Mouse (Mus musculus) stomach, postnatal 0 days (tissue): ENCODE data around the gene Slx4ip. TPM values are rescaled to one million over a fixed set of nuclear protein-coding genes. Genes with fewer than 3 reads are reported as not detected.
A peak's percentile ranks its signal among the peaks of the same experiment; 100 is the strongest.

Experiments
- ATAC-seq: fragments of 200-750 bp; cut with Nextera tagmentation; 2 replicates; pipeline ENCODE4 v1.8.0; 2017; ENCODE audit not compliant: low FRiP score, low TSS enrichment
- DNase-seq: peaks from one replicate; pipeline ENCODE4 v3.0.0-alpha.2; 2016; ENCODE audit warnings: low spot score
- H3K27ac ChIP-seq: fragments of 300-500 bp; sonication (generic); replicated peaks from 2 replicates; pipeline ENCODE4 v1.5.1; 2014; ENCODE audit warnings: mild to moderate bottlenecking, control low read depth
- H3K27me3 ChIP-seq: fragments of 300-500 bp; sonication (generic); 2 replicates; pipeline ENCODE4 v1.6.1; 2014; ENCODE audit warnings: low read length; ENCODE audit not compliant: control insufficient read depth, insufficient read depth
- H3K36me3 ChIP-seq: fragments of 300-500 bp; sonication (generic); 2 replicates; pipeline ENCODE4 v1.6.1; 2014; ENCODE audit warnings: low read length, mixed read lengths; ENCODE audit not compliant: control insufficient read depth, insufficient read depth
- H3K4me1 ChIP-seq: fragments of 300-500 bp; sonication (generic); replicated peaks from 2 replicates; pipeline ENCODE4 v1.6.1; 2014; ENCODE audit warnings: antibody characterized with exemption; ENCODE audit not compliant: control insufficient read depth, insufficient read depth
- H3K4me2 ChIP-seq: fragments of 300-500 bp; sonication (generic); replicated peaks from 2 replicates; pipeline ENCODE4 v1.6.1; 2014; ENCODE audit warnings: low read depth, mild to moderate bottlenecking, control low read depth, moderate library complexity
- H3K4me3 ChIP-seq: fragments of 300-500 bp; sonication (generic); 2 replicates; pipeline ENCODE4 v1.5.1; 2014; ENCODE audit warnings: low read depth, low read length, control low read depth
- H3K9ac ChIP-seq: fragments of 300-500 bp; sonication (generic); 2 replicates; pipeline ENCODE4 v1.6.1; 2014; ENCODE audit warnings: mild to moderate bottlenecking, low read length, control low read depth, mixed read lengths
- H3K9me3 ChIP-seq: fragments of 300-500 bp; sonication (generic); 2 replicates; pipeline ENCODE4 v1.6.1; 2016; ENCODE audit warnings: low read length; ENCODE audit not compliant: control insufficient read depth
- CTCF ChIP-seq: IDR thresholded peaks from 2 replicates; pipeline ENCODE4 v1.5.1; 2016; ENCODE audit warnings: antibody characterized with exemption, low read depth, mild to moderate bottlenecking, moderate library complexity
- EP300 ChIP-seq: optimal IDR thresholded peaks from 2 replicates; pipeline ENCODE3; 2016; ENCODE audit warnings: antibody characterized with exemption
- WGBS: fragments of 180-500 bp; shearing (Covaris S2); extraction: QIAGEN DNeasy Blood & Tissue Kit; methylation state at CpG from one replicate; pipeline ENCODE4 v1.1.7; 2014; 5-methylcytosine and 5-hydroxymethylcytosine counted together
- polyA plus RNA-seq: library from polyadenylated mRNA; unstranded; fragments of >200 nt; fragmentation: Nextera tagmentation; extraction: Ambion mirVana; gene quantifications from 2 replicates; pipeline ENCODE4 v1.2.1, GENCODE M21; 2015

Gene Slx4ip
- polyA plus RNA-seq, 1 experiment from 2014 or later = 2.1 TPM

DNA sequence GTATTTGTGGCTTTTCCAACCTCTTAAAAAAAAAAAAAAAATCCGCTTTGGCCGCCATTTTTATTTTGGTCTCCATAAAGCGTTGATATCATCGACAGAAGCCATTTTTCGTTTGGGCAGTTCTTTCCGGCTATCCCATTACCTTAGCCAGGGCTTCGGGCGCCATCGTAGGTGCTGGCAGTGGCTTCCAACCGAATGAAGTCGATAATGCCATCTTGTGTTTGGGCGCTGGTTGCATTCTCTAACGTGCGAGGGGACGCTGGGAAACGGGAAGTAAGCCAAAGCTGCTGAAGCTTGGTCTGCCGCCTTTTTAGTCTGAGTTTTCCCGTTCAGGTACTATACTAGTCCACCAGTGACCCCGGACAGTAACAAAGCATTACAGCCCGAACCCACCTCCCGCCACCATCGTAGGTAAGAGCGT, 943 bp downstream of the Slx4ip start:
- ATAC-seq (peak; percentile 84), DNase-seq (peak; percentile 94)
- peak; percentile 40; the same call in 1 of the 2 replicates for TF ChIP-seq CTCF
- TF ChIP-seq EP300 = no peak
- Histone ChIP-seq H3K36me3 (no peaks in the 10 kb centered on the region), H3K27me3 (no peaks in the 10 kb centered on the region), H3K9ac (peak overlapping the region; percentile 62), H3K4me2 (peak overlapping the region; percentile 48), H3K9me3 (no peaks in the 10 kb centered on the region), H3K27ac (peak overlapping the region; percentile 77), H3K4me3 (peak overlapping the region; percentile 81), H3K4me1 (no peaks in the 10 kb centered on the region)
- WGBS = under 1% methylated on average over 23 of the region's 23 CpGs

DNA sequence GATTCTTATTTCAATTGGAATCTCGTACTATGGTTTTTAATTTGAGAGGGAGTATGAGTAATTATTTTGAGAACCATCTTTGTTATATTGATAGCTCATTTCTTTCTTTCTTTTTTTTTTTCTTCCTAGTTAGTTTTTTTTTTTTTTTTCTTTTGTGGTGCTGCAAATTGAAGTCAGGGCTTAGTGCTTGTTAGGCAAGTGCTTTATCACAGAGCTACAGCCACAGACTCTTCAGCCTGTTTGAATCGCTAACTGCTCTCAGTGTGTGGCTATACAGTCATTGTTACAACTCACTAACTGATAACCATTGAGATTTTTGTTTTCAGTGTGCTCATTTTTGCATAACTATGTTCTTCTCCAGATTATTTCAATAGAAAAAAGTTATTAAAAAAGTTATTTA, 3.5 kb downstream of the Slx4ip start:
- Histone ChIP-seq H3K36me3 (no peaks in the 10 kb centered on the region), H3K4me1 (no peaks in the 10 kb centered on the region), H3K4me2 (no peak overlapping the region), H3K9me3 (no peaks in the 10 kb centered on the region), H3K27me3 (no peaks in the 10 kb centered on the region), H3K9ac (no peak overlapping the region), H3K27ac (no peak overlapping the region), H3K4me3 (no peak overlapping the region)
- no peak for ATAC-seq
- TF ChIP-seq CTCF (no peak), EP300 (no peak)
- no peak for DNase-seq
- WGBS = 78% methylated on average over 2 of the region's 2 CpGs

DNA sequence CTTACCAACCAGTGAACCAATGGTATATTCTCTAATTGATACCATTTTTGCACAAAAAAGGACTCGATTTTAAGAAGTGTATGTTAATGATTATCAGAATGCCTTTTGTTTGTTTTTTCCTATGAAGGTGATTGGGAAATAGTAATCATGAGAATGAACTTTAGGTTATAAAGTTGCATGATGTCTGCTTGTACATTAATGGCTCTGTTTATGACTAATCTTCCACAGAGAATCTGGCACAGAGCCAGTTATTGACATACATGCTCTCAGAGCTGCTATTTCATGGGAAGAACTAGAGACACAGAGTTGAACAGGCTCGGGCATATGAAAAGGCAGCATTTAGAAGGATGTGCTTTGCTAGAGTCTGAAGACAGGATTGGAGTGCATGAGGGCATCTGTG, 5.1 kb downstream of the Slx4ip start:
- H3K27ac ChIP-seq = no peak overlapping the region
- H3K4me1 ChIP-seq = no peaks in the 10 kb centered on the region
- no peak overlapping the region for H3K4me2 ChIP-seq
- H3K4me3 ChIP-seq = no peak overlapping the region
- ATAC-seq (no peak), DNase-seq (no peak)
- H3K9ac ChIP-seq = no peak overlapping the region
- no peak for TF ChIP-seq EP300
- no peak for TF ChIP-seq CTCF
- no peaks in the 10 kb centered on the region for H3K9me3 ChIP-seq
- WGBS = 65% methylated on average over 2 of the region's 2 CpGs
- H3K27me3 ChIP-seq = no peaks in the 10 kb centered on the region
- no peaks in the 10 kb centered on the region for H3K36me3 ChIP-seq

DNA sequence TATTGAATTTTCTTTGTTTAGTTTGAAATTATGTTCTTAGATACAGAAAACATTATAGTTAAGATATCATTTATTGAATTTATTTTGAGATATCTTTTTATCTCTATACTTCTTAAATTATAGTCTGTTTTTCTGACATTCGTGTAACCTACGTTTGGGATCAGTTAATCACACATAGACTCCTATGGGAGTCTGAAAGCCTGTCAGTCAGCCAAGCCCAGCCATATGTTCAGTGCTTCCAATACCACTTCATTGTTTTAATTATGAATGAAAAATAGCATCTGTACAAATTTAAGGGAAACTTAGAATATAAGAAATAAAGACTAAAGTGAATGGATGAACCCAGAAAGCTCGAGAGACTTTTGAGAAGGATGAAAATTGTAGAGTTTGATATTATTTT, 17.6 kb downstream of the Slx4ip start:
- DNase-seq = no peak
- WGBS = 77% methylated on average over 3 of the region's 3 CpGs
- no peak overlapping the region for H3K4me3 ChIP-seq
- no peaks in the 10 kb centered on the region for H3K4me1 ChIP-seq
- no peak for ATAC-seq
- H3K9me3 ChIP-seq = no peaks in the 10 kb centered on the region
- no peak overlapping the region for H3K27ac ChIP-seq
- no peak overlapping the region for H3K4me2 ChIP-seq
- H3K27me3 ChIP-seq = no peaks in the 10 kb centered on the region
- no peak overlapping the region for H3K9ac ChIP-seq
- H3K36me3 ChIP-seq = no peaks in the 10 kb centered on the region
- no peak for TF ChIP-seq EP300
- TF ChIP-seq CTCF = no peak

DNA sequence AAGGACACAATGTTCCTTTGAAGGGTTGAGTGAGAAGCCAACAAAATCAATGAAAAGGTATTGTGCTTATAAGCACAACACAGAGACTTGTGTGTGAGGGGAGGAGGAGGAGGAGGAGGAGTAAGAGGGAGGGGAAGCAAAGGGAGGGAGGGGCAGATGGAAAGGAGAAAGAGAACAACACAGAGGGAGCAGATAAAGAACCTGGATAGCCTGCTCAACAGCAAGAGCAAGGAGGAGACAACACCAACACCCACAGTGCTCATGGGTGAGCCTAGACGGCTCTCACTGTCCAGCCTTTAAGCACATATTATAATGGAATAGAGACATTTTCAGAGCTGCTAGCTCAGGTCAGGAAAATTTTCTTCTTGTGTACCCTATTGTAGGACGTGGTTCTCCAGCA, 18.3 kb downstream of the Slx4ip start:
- Histone ChIP-seq H3K4me2 (no peak overlapping the region), H3K36me3 (no peaks in the 10 kb centered on the region), H3K4me1 (no peaks in the 10 kb centered on the region), H3K27ac (no peak overlapping the region), H3K27me3 (no peaks in the 10 kb centered on the region), H3K9ac (no peak overlapping the region), H3K4me3 (no peak overlapping the region), H3K9me3 (no peaks in the 10 kb centered on the region)
- DNase-seq (no peak), ATAC-seq (no peak)
- TF ChIP-seq EP300 = no peak
- TF ChIP-seq CTCF = no peak
- WGBS = 77% methylated on average over 2 of the region's 2 CpGs

DNA sequence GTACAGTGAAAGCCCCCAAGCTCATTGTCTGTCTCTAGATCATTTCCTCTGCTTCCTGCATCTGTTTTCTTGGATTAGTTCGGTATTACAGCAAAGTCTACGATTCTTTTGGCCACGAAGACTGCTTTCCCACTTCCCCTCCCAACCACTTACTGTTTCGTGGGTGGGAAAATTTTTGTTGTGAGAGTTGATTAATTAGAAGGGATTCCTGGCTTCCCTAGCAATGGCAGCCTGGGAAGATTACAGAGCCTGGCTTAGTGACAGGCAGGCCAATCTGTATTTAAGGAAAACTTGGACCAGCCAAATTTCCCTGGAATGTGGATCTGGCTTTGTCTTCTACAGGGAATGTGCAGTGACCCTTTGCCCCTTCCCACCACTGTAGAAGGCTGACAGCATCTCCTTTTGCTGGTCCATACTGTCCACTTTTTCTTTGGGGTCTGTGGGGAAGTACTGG, 21.0 kb downstream of the Slx4ip start:
- H3K36me3 ChIP-seq = no peaks in the 10 kb centered on the region
- no peak overlapping the region for H3K4me2 ChIP-seq
- no peak overlapping the region for H3K27ac ChIP-seq
- WGBS = 23% methylated on average over 4 of the region's 4 CpGs
- H3K4me3 ChIP-seq = no peak overlapping the region
- TF ChIP-seq CTCF (no peak), EP300 (no peak)
- no peaks in the 10 kb centered on the region for H3K9me3 ChIP-seq
- no peak overlapping the region for H3K9ac ChIP-seq
- H3K4me1 ChIP-seq = no peaks in the 10 kb centered on the region
- H3K27me3 ChIP-seq = no peaks in the 10 kb centered on the region
- ATAC-seq (no peak), DNase-seq (no peak)
